Mouse (Mus musculus) embryonic facial prominence, embryonic 14.5 days (tissue): ENCODE data around the gene Macrod1. TPM values are rescaled to one million over a fixed set of nuclear protein-coding genes. Genes with fewer than 3 reads are reported as not detected.
A peak's percentile ranks its signal among the peaks of the same experiment; 100 is the strongest.

Experiments used
- ATAC-seq: fragments of 200-750 bp; cut with Nextera tagmentation; 2 replicates; pipeline ENCODE4 v1.8.0; 2017; ENCODE audit warnings: low read depth, moderate number of reproducible peaks, moderate TSS enrichment
- DNase-seq: peaks from one replicate; pipeline ENCODE4 v3.0.0-alpha.2; 2015; ENCODE audit warnings: low spot score
- H3K27ac ChIP-seq: fragments of 300-500 bp; sonication (generic); replicated peaks from 2 replicates; pipeline ENCODE4 v1.5.1; 2014; ENCODE audit warnings: low read depth, mild to moderate bottlenecking, low read length, moderate library complexity
- H3K27me3 ChIP-seq: fragments of 300-500 bp; sonication (generic); replicated peaks from 2 replicates; pipeline ENCODE4 v1.6.1; 2014; ENCODE audit warnings: low read length; ENCODE audit not compliant: control insufficient read depth, insufficient read depth
- H3K36me3 ChIP-seq: fragments of 300-500 bp; sonication (generic); 2 replicates; pipeline ENCODE4 v1.6.1; 2014; ENCODE audit warnings: low read length, mixed read lengths; ENCODE audit not compliant: control insufficient read depth, insufficient read depth
- H3K4me1 ChIP-seq: fragments of 300-500 bp; sonication (generic); 2 replicates; pipeline ENCODE4 v1.6.1; 2014; ENCODE audit warnings: antibody characterized with exemption, low read length; ENCODE audit not compliant: control insufficient read depth, insufficient read depth
- H3K4me2 ChIP-seq: fragments of 300-500 bp; sonication (generic); 2 replicates; pipeline ENCODE4 v1.6.1; 2014; ENCODE audit warnings: low read depth, mild to moderate bottlenecking, low read length, moderate library complexity, mixed read lengths
- H3K4me3 ChIP-seq: fragments of 300-500 bp; sonication (generic); 2 replicates; pipeline ENCODE4 v1.5.1; 2014; ENCODE audit warnings: low read depth, mild to moderate bottlenecking, low read length
- H3K9ac ChIP-seq: fragments of 300-500 bp; sonication (generic); 2 replicates; pipeline ENCODE4 v1.6.1; 2014; ENCODE audit warnings: low read depth, mild to moderate bottlenecking, low read length, moderate library complexity, mixed read lengths
- H3K9me3 ChIP-seq: fragments of 300-500 bp; sonication (generic); 2 replicates; pipeline ENCODE4 v1.6.1; 2016; ENCODE audit warnings: low read length; ENCODE audit not compliant: control insufficient read depth
- WGBS: fragments of 180-500 bp; shearing (Covaris S2); extraction: QIAGEN DNeasy Blood & Tissue Kit; methylation state at CpG from one replicate; pipeline ENCODE4 v1.1.7; 2014; 5-methylcytosine and 5-hydroxymethylcytosine counted together
- polyA plus RNA-seq: library from polyadenylated mRNA; unstranded; fragments of >200 nt; fragmentation: Nextera tagmentation; extraction: Ambion mirVana; gene quantifications from 2 replicates; pipeline ENCODE4 v1.2.1, GENCODE M21; 2014

The Macrod1 gene
- polyA plus RNA-seq, 1 experiment from 2014 or later, result 30.3 TPM

DNA sequence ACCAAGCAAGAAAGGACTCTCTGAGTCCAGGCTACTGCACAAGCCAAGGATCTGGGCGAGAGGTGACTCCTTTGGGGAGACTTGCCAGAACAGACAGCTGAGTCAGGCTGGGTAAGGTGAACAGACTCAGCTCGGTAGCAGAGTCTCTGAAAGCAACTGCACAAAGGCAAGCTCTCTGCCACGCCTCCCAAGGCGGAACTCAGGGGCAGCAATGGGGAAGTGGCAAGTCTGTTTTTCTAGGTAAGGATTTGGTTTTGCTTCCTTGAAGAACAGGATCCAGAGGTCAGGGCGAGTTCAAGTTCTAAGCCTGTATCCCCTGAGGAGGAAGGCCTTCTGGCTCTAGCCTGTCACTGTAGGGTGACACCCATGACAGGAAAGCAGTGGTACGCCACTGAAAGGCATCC is 169.9 kb downstream of the Macrod1 start:
- no peaks in the 10 kb centered on the region for H3K4me1 ChIP-seq
- DNase-seq (peak; percentile 29), ATAC-seq (no peak)
- 87% methylated on average over 6 of the region's 6 CpGs for WGBS
- H3K4me2 ChIP-seq, result no peak overlapping the region
- no peak overlapping the region for H3K27ac ChIP-seq
- no peaks in the 10 kb centered on the region for H3K9me3 ChIP-seq
- H3K36me3 ChIP-seq, result peaks cover 51% of the 10 kb centered on the region
- no peaks in the 10 kb centered on the region for H3K27me3 ChIP-seq
- no peak overlapping the region for H3K4me3 ChIP-seq
- no peak overlapping the region for H3K9ac ChIP-seq

- WGBS, result 57% methylated on average over 8 of the region's 8 CpGs
- Histone ChIP-seq H3K9ac (no peak overlapping the region), H3K27ac (no peak overlapping the region), H3K4me2 (no peak overlapping the region), H3K4me1 (peaks cover 1% of the 10 kb centered on the region; the same call in 1 of the 2 replicates), H3K36me3 (peaks cover 52% of the 10 kb centered on the region), H3K4me3 (no peak overlapping the region), H3K27me3 (no peaks in the 10 kb centered on the region), H3K9me3 (no peaks in the 10 kb centered on the region)
- DNase-seq (peak; percentile 83), ATAC-seq (peak; percentile 89)
Observed at GRCm38 (mm10) chr19:7234537-7235221, 178.1 kb downstream of the Macrod1 start.

DNA sequence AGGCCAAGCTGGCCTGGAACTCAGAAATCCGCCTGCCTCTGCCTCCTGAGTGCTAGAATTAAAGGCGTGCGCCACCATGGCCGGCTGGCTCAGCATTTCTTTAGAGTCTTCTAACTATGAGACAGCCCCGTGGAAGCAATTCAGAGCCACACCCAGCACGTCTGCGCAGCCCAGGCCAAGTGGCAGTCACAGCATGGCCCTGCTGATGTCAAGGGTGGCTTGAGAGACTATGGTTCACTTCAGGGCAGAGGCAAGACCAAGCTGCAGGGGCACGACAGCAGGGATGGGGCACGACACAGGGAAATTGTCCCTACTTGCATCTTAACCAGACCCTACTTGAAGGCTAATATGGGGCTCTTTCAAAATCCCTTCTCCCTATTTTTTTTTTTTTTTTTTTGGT is 178.9 kb downstream of the Macrod1 start:
- ATAC-seq, result no peak
- H3K27me3 ChIP-seq, result no peaks in the 10 kb centered on the region
- peaks cover 44% of the 10 kb centered on the region for H3K36me3 ChIP-seq
- no peak overlapping the region for H3K4me3 ChIP-seq
- H3K4me2 ChIP-seq, result no peak overlapping the region
- DNase-seq, result no peak
- H3K9ac ChIP-seq, result no peak overlapping the region
- H3K4me1 ChIP-seq, result peaks cover 6% of the 10 kb centered on the region; the same call in 1 of the 2 replicates
- H3K27ac ChIP-seq, result no peak overlapping the region
- no peaks in the 10 kb centered on the region for H3K9me3 ChIP-seq
- 93% methylated on average over 9 of the region's 9 CpGs for whole genome bisulfite sequencing

DNA sequence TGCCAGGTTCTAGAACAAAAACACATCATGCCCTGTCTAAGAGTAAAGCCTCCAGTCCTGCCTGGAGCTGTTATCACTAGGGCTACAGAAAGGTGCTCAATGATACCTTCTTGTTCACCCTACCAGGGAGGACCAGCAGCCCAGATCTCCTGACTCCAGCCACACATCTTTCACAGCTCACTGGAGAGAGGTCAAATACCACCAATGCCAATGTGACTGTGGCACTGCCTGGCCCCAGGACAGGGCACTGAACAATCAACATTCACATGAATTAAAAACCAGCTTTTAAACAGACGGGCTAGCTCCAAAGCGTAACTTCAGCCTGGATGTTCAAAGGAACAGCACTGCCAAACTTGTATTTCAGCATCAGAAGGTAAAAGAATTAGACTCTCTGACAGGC is 179.4 kb downstream of the Macrod1 start:
- ATAC-seq (no peak), DNase-seq (peak; percentile 28)
- peaks cover 6% of the 10 kb centered on the region; the same call in 1 of the 2 replicates for H3K4me1 ChIP-seq
- H3K27ac ChIP-seq, result no peak overlapping the region
- 91% methylated on average over 2 of the region's 2 CpGs for WGBS
- H3K9me3 ChIP-seq, result no peaks in the 10 kb centered on the region
- H3K27me3 ChIP-seq, result no peaks in the 10 kb centered on the region
- H3K9ac ChIP-seq, result no peak overlapping the region
- no peak overlapping the region for H3K4me2 ChIP-seq
- H3K4me3 ChIP-seq, result no peak overlapping the region
- H3K36me3 ChIP-seq, result peaks cover 39% of the 10 kb centered on the region

DNA sequence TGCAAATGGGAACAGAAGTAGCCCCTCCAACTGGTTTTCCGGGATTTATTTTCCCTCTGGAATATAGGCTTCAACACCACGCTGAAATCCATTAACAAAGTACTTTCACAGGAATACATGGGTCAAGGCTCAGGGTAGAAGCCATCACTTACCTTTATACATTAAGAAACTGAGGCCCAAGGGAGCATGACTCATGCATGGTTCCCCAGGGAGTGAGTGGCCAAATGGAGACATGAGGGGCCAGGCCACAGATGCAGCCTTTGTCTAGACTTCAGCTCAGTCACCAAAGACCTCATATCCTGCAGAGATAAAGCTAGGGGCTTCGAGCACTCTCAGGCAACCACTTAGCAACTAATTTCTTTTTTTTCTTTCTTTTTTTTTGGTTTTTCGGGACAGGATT is 180.1 kb downstream of the Macrod1 start:
- no peaks in the 10 kb centered on the region for H3K9me3 ChIP-seq
- DNase-seq, result no peak
- WGBS, result 86% methylated on average over 4 of the region's 4 CpGs
- peaks cover 6% of the 10 kb centered on the region; the same call in 1 of the 2 replicates for H3K4me1 ChIP-seq
- H3K9ac ChIP-seq, result no peak overlapping the region
- H3K4me3 ChIP-seq, result no peak overlapping the region
- ATAC-seq, result no peak
- peaks cover 33% of the 10 kb centered on the region for H3K36me3 ChIP-seq
- H3K27ac ChIP-seq, result no peak overlapping the region
- no peak overlapping the region for H3K4me2 ChIP-seq
- no peaks in the 10 kb centered on the region for H3K27me3 ChIP-seq

DNA sequence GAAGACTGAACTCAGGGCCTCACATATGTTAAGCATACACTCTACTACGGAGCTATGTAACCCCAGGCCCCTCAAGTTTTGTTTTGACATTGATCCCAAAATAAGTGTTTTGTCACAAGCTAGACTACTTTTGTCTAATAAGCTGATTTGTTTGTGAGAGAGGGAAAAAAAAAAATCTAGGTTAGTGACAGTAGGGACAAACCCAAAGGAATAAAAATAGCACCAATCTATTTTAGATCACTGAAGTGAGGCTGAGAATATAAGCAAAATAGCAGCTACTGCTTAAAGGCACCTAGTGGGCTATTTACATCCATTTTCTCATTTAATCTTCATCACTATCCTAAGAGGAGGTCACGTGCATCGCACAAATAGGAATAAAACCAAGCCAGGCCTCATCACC is 183.0 kb downstream of the Macrod1 start:
- Histone ChIP-seq H3K36me3 (peaks cover 19% of the 10 kb centered on the region), H3K9ac (peak overlapping the region; percentile 82), H3K4me1 (peaks cover 6% of the 10 kb centered on the region; the same call in 1 of the 2 replicates), H3K27ac (no peak overlapping the region), H3K4me2 (peak overlapping the region; percentile 73), H3K4me3 (peak overlapping the region; percentile 69), H3K27me3 (no peaks in the 10 kb centered on the region), H3K9me3 (no peaks in the 10 kb centered on the region)
- no peak for DNase-seq
- 85% methylated on average over 3 of the region's 3 CpGs for WGBS
- ATAC-seq, result no peak

- Histone ChIP-seq H3K9ac (peak overlapping the region; percentile 82), H3K9me3 (no peaks in the 10 kb centered on the region), H3K4me3 (peak overlapping the region; percentile 69), H3K4me1 (peaks cover 6% of the 10 kb centered on the region; the same call in 1 of the 2 replicates), H3K27me3 (no peaks in the 10 kb centered on the region), H3K36me3 (peaks cover 19% of the 10 kb centered on the region), H3K4me2 (peak overlapping the region; percentile 73), H3K27ac (peak overlapping the region; percentile 73; the same call in 1 of the 2 replicates)
- ATAC-seq (no peak), DNase-seq (no peak)
- WGBS, result 2% methylated on average over 13 of the region's 13 CpGs
Observed at GRCm38 (mm10) chr19:7240291-7240690, 183.7 kb downstream of the Macrod1 start.

DNA sequence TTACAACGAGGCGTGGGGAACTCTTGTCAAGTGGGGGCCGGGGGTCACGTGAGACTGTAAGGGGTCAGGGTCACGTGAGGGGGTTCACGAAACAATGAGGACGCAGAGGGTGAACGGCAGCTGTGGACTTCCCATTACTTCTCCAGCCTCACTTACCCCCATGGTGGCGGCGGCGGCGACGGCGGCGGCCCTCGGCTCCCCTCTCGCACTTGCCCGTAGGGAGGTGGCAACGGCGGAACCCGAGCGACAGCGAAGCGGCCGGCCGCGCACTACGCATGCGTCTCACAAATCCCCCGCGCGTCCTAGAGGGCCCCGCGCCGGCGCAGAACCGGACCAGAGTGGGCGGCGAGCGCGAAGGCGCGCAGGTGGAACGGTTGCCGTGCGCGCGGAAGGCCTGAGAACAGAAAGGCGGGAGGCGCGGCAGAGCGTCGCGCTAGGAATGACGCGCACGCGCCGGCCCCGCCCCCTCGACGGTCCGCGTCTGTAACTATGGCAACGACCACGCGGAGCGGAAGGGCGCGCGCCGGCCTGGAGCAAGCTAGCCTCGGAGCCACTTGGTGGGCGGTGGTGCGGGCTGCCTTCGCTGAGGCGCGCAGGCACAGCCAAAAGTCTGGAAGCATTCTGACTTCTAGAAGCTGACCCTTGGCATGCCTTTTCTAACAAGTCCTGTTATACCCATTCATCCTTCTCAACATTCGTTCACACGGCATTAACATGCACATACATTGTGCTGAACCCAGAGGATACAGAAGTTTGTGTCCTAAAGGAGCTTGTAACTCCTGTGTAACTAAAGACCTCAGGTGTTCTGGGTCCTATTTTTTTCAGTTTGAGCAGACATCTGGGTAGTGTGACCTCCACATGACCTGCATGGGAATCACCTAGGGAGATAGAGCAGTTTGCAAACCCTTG is 184.4 kb downstream of the Macrod1 start, which contains the start of gene Naa40:
Naa40 (minus strand) TSS at position 402 of the 909 bp plus-strand sequence.
- Histone ChIP-seq H3K36me3 (peaks cover 17% of the 10 kb centered on the region), H3K9me3 (no peaks in the 10 kb centered on the region), H3K4me1 (peaks cover 6% of the 10 kb centered on the region; the same call in 1 of the 2 replicates), H3K27ac (peak within 1 kb of the TSS; percentile 73; the same call in 1 of the 2 replicates), H3K9ac (peak within 1 kb of the TSS; percentile 82), H3K27me3 (no peaks in the 10 kb centered on the region), H3K4me2 (peak within 1 kb of the TSS; percentile 73), H3K4me3 (peak within 1 kb of the TSS; percentile 69)
- WGBS, result under 1% methylated on average over 56 of the region's 80 CpGs
- DNase-seq (peak; percentile 97), ATAC-seq (peak; percentile 98)
